In genomic region chr10:3633871-3634496, GRCm38 (mm10) we compare ENCODE assay signal across 9 mouse cellular contexts.
DNase-seq lines count a peak whose midpoint lies in the region; ATAC-seq lines count a peak whose summit lies in the region.
"Had no signal": no experiment of that assay in that cellular context is flagged by ENCODE, and none has a peak within 500 bp of the region (broad histone marks: within the 10 kb centered on the region; RNA-seq: fewer than 3 reads in every experiment).

No protein-coding gene starts in this region.

- peak overlapping the region; percentile 93 for H3K27ac ChIP-seq in kidney, embryonic 16.5 days (ENCODE audit: low read length)
- H3K27ac ChIP-seq in midbrain, embryonic 14.5 days (replicated peaks; ENCODE audit: low read depth, low read length): no peak overlapping the region
- H3K27ac ChIP-seq: macrophage had no signal

- H3K9me3 ChIP-seq in kidney, embryonic 16.5 days (ENCODE audit: low read length): no peaks in the 10 kb centered on the region
- no peaks in the 10 kb centered on the region for H3K9me3 ChIP-seq in midbrain, embryonic 14.5 days (ENCODE audit: control insufficient read depth, low read length)

- H3K4me3 ChIP-seq in kidney, embryonic 16.5 days (ENCODE audit: low read length): no peak overlapping the region
- no peak overlapping the region for H3K4me3 ChIP-seq in midbrain, embryonic 14.5 days (replicated peaks; ENCODE audit: low read depth, low read length)

- DNase-seq in adrenal gland, adult 2 months: peak; percentile 5
- DNase-seq in adrenal gland, adult 18-20 months (ENCODE audit: low spot score in 2 of 2): no peak
- DNase-seq in adrenal gland, postnatal 14 days: peak; percentile 30
- peak; percentile 64 to 82 for DNase-seq in heart, adult 9 months (ENCODE audit: low spot score in 2 of 2)
- DNase-seq in midbrain, embryonic 14.5 days: peak; percentile 12
- no peak for DNase-seq in urinary bladder, postnatal 10 days (ENCODE audit: low spot score)

- H3K36me3 ChIP-seq in kidney, embryonic 16.5 days (ENCODE audit: insufficient read depth, low read length): no peaks in the 10 kb centered on the region
- H3K36me3 ChIP-seq in midbrain, embryonic 14.5 days (ENCODE audit: control insufficient read depth, insufficient read depth, low read length): no peaks in the 10 kb centered on the region

- H3K9ac ChIP-seq in kidney, embryonic 16.5 days (replicated peaks; ENCODE audit: low read length): no peak overlapping the region; the same call in 1 of the 2 replicates
- no peak overlapping the region for H3K9ac ChIP-seq in midbrain, embryonic 14.5 days (replicated peaks; ENCODE audit: low read length)

- H3K27me3 ChIP-seq in kidney, embryonic 16.5 days (ENCODE audit: insufficient read depth, low read length): no peaks in the 10 kb centered on the region
- no peaks in the 10 kb centered on the region for H3K27me3 ChIP-seq in midbrain, embryonic 14.5 days (ENCODE audit: control insufficient read depth, insufficient read depth, low read length)

- peak; percentile 91 for ATAC-seq in kidney, embryonic 16.5 days (ENCODE audit: low FRiP score, low TSS enrichment)
- no peak for ATAC-seq in midbrain, embryonic 14.5 days (ENCODE audit: low FRiP score, low TSS enrichment)
- ATAC-seq in CD4-positive, CD25-positive, alpha-beta regulatory T cell, adult 4 months: no peak

- H3K4me2 ChIP-seq in kidney, embryonic 16.5 days (replicated peaks; ENCODE audit: low read depth, low read length): 0 out of 2 replicates have a peak overlapping the region, but pooled peaks have one; percentile 10
- no peak overlapping the region for H3K4me2 ChIP-seq in midbrain, embryonic 14.5 days (ENCODE audit: low read length)

- WGBS in kidney, embryonic 16.5 days: 28% methylated on average over 5 of the region's 5 CpGs
- 47% methylated on average over 5 of the region's 5 CpGs for WGBS in midbrain, embryonic 14.5 days

- peaks cover 24% of the 10 kb centered on the region for H3K4me1 ChIP-seq in kidney, embryonic 16.5 days (ENCODE audit: insufficient read depth, low read length)
- H3K4me1 ChIP-seq in midbrain, embryonic 14.5 days (ENCODE audit: control insufficient read depth, insufficient read depth, low read length): no peaks in the 10 kb centered on the region

Comparison
In these comparisons a context has a peak if more than half of its experiments do, and no peak if none do; other contexts are left out.
1. DNase-seq: peak in adrenal gland, adult 2 months (single experiment), adrenal gland, postnatal 14 days (single experiment), heart, adult 9 months (2 of 2) and midbrain, embryonic 14.5 days (single experiment); none in adrenal gland, adult 18-20 months (0 of 2) and urinary bladder, postnatal 10 days (single experiment).